Mouse (Mus musculus) layer of hippocampus, adult 9-11 months (tissue): ENCODE measurements around the gene Dgkq.

Source experiments
- DNase-seq: peaks from one replicate; pipeline ENCODE4 v3.0.0; 2022

The Dgkq gene

GRCm38 (mm10) chr5:108680871-108681270, 11.4 kb upstream of the Dgkq start:
- DNase-seq, result no peak

GRCm38 (mm10) chr5:108679909-108680308, 10.4 kb upstream of the Dgkq start:
- DNase-seq, result no peak

DNA sequence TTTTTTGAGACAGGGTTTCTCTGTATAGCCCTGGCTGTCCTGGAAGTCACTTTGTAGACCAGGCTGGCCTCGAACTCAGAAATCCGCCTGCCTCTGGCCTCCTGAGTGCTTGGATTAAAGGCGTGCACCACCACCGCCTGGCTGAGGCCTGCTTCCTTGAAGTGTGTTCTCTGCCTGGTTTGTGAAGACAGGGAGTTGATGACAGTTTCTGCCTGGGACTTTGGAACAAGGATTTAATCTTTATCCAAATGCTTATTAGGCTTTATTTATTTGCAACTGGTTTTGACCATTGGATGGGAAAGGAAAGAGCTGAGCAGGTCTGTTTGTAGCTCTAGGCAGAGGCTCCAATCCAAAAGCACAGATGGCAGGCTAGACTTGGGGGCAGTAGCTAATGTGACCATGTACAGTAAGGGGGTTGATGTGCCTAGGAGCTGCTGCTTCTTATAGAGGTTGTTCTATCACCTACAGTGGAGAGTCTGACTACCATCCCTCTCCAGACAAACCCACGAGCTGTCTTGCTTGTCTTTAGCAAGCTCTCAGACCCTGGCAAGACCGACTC, 8.9 kb upstream of the Dgkq start:
- DNase-seq, result no peak

GRCm38 (mm10) chr5:108677605-108678295, 8.3 kb upstream of the Dgkq start:
- DNase-seq, result peak; percentile 91

DNA sequence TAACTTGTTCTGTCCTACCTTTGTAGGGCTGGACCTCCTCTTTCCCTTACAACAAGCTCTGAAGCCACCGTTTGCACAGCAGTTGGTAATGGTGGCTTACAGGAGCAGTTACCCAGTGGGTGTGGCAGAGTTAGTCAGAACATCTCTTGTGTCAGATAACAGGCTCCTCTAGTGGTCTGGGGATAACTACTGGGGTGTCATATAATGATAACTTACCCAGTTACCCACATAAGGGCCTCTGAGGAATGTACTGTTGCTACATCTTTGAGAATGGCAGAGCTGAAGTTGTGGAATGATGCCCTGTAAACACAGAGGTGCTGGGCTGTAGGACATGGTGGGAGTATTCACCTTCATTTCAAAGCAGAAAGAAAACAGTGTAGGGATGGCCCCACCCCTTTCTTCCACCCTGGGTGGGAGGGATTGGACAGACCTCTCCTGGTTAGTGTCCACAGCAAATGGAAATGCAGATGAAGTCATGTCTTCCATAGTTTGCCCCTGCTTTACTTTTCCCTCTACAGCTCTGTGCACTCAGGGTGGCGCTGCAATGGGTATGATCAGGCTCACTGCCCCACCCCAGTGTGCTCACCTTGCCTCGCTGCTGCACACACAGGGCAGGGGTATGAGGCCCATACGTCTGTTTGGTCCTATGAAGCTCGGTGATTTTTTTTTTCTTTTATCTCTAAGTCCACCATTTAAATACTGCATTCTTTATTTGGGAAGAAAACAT, 7.5 kb upstream of the Dgkq start:
- no peak for DNase-seq

GRCm38 (mm10) chr5:108675251-108675816, 5.9 kb upstream of the Dgkq start, which contains the start of gene Slc26a1:
TSS of gene Slc26a1 (minus strand) at chr5:108675569.
- DNase-seq, result no peak

DNA sequence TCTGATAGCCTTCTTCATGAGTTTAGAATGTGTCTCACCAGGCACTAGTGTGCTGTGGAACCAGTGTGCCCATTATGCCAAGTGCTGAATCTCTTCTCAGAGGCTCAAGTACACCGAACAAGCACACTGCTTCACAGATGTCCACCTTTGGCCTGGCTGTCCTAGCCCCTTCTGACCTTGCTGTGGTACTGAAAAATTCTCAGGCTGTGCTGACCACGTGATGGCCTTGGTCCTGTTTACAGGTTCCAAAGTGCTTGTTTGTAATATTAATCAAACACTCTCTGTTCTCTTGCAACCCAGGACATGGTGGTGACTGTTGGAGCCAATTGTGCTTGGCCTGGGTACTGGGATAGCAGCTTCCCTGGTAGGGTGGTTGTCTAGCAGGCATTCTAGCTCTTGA, 5.2 kb upstream of the Dgkq start:
- DNase-seq, result no peak

DNA sequence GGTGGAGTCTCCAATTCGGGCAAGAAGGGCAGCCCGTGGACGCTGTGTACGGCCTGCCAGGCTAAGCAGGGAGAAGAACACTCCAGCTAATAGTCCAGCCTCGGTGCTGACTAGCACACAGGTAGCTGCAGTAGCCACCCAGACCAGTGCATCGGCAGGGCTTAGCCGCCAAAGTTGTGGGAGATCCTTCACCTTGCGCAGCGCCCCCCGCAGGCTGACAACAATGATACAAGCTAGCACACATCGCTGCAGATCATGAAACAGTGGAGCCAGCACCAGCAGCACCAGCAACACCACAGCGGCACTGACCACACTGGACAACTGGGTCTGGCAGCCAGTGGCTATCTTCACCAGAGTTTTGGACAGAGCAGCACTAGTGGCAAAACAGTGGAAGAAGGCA, 2.3 kb upstream of the Dgkq start:
- DNase-seq, result no peak

- DNase-seq, result no peak
Observed at GRCm38 (mm10) chr5:108670785-108671184, 1.3 kb upstream of the Dgkq start.

DNA sequence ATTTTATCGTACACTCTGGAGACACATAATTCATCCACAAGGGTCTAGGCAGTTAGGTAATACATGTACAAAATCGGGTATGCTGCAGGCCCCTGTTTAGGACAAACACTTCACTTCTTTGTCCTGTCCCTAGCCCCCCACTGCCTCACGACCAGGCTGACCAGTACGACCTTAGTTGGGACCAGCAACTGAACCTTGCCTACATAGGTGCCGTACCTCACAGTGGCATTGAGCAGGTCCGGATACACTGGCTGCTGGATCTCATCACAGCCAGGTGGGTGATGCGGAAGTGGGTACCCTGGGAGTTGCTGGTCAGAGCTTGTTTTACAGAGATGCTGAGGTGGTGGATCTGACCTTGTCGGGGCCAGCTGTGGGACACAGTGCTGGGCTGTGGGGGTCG, 514 bp upstream of the Dgkq start:
- no peak for DNase-seq

- no peak for DNase-seq
Observed at GRCm38 (mm10) chr5:108668387-108668932, 1.0 kb downstream of the Dgkq start.

- no peak for DNase-seq
Observed at GRCm38 (mm10) chr5:108667370-108667769, 2.1 kb downstream of the Dgkq start.

DNA sequence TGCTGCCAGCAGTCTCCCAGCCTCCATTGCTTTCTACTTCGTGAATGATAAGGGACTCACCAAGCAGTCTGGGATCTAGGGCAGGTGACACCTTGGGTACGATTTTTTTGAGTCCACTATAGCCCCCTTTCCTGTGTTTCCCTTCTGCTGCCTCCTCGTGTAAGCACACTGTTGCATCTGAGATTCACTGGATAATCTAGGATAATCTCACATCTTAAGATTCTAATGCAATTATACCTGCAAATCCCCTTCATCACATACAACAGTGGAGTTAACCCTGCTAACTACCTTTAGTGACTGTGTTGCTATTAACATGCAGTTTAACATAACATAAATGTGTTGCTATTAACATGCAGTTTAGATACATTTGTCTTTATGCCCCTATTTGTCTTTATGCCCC, 4.4 kb downstream of the Dgkq start:
- no peak for DNase-seq

GRCm38 (mm10) chr5:108662772-108663171, 6.7 kb downstream of the Dgkq start:
- DNase-seq, result no peak

- peak; percentile 93 for DNase-seq
Observed at GRCm38 (mm10) chr5:108660632-108661268, 8.7 kb downstream of the Dgkq start.

DNA sequence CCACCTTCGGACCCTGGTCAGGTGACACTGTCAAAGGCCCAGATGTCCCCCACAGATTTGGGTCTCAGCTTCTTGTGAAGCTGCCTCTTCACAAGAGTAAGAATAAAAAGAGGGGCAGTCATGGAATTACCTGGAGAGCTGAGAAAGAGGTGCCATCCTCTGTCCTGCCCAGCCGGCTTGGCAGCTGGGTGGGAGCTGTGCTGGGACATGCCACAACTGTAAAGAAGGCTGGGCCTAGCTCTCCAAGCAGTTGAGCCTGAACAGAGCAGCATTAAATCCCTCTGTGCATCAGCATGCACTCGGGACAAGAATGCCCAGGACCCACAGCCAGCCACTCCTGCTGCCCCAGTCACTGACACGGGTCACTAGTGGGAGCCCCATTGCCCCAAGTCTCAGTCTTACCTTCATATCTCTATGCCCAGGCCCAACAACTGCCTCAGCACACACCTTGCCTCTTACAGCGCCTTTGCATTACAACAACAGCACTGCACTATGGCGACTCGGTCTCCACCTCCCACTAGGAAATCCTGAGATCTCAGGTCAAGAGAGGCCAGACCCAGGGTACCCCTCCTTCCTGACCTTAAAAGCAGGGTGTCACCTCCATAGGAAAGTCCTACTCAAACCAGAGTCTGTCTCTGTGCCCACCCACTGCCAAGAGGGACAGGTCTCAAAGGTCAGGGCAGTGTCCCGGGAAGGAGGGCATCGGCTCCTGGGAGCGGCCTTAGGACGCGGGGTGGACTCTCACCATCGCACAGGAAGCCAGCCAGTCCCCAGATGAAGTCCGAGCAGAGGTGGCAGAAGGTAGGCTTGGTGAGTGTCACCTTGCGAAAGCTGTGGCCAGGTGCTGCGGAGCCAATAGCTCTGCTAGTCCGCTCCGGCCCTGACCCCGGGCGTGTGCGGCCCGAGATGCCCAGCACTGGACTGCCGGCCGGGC, 9.5 kb downstream of the Dgkq start, which contains the start of gene Idua:
Gene Idua (plus strand): TSS at position 634 of the 934 bp plus-strand sequence.
- no peak for DNase-seq

GRCm38 (mm10) chr5:108658611-108659010, 10.9 kb downstream of the Dgkq start:
- no peak for DNase-seq

DNA sequence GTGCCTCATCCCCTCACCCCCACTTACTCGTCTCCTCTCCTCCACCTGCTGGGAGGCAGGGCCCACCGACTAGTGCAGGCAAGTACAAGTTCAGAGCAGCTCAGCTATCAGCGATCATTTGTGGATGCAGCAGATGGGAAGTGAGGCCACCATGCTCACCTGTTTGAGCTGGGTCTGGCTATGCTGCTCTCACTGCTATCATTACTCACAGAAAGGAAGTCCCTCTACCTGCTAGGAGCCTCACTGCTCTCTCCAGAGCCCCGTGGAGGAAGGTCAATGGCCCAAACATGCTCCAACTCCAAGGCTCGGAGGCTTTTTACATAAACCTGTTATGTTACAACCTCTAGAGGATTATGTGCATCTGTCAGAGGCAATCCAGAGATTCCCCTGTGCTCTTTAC, 12.1 kb downstream of the Dgkq start:
- DNase-seq, result no peak

GRCm38 (mm10) chr5:108655891-108656650, 13.4 kb downstream of the Dgkq start:
- no peak for DNase-seq

GRCm38 (mm10) chr5:108655381-108655780, 14.1 kb downstream of the Dgkq start:
- DNase-seq, result no peak

DNA sequence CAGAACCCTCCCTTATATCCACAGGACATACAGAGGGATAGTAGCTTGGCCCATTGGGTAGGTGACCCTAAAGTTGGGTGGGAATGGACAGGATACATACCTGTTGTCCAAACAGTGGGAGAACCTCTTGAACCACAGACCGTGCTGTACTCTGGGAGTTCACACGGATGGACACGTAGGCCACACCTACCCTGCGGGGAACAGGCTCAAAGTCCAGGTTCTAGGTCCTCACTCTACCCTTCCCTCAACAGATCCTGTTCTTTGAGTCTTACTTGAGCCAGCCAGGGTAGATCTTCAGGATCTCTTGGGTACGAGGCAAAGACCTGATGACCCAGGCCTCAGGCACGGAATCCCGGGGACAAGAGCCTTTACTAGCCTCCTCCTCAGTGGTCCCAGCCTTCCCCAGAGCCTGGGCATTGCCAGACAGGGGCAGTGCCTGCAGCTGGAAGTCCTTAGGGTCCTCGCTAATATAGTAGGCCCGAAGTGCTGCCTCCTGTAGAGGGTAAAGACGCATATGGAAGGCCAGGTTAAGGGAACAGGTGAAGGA, 15.0 kb downstream of the Dgkq start:
- no peak for DNase-seq
